7 mouse cellular contexts compared by ENCODE assay signal in the genomic region with DNA sequence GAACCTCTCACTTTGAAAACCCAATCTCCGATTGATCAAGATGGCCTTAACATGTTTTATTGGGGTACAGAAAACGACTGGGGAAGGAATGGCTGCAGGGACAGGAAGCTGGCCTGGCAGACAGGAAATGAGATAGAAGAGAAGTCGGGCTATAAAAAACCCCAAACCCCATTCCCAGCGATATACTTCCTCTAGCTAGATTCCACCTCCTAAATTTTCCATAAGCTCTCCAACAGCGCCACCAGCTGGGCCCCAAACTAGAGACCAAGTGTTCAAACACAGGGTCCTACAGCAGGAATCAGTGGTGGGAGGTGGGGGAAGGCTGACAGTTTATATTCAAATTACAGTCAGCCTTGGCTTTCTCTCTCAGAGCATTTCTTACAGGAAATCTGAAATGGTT. TPM values are rescaled to one million over a fixed set of nuclear protein-coding genes. Genes with fewer than 3 reads are reported as not detected.
A peak's percentile ranks its signal among the peaks of the same experiment; 100 is the strongest.
DNase-seq lines count a peak whose midpoint lies in the region; ATAC-seq and TF ChIP-seq lines count a peak whose summit lies in the region.

No protein-coding gene starts in this region.

- H3K36me3 ChIP-seq in ES-Bruce4 (ENCODE audit: control insufficient read depth, insufficient read depth, low read length, poor library complexity, severe bottlenecking), result no peaks in the 10 kb centered on the region
- H3K36me3 ChIP-seq in heart, postnatal 0 days (replicated peaks; ENCODE audit: control insufficient read depth, insufficient read depth, low read length), result no peaks in the 10 kb centered on the region

- no peak for ATAC-seq in heart, postnatal 0 days (ENCODE audit: insufficient read depth, low read depth)

- H3K4me1 ChIP-seq in ES-Bruce4 (ENCODE audit: control insufficient read depth, insufficient read depth, low read length), result no peaks in the 10 kb centered on the region
- no peaks in the 10 kb centered on the region for H3K4me1 ChIP-seq in heart, postnatal 0 days (ENCODE audit: control insufficient read depth, insufficient read depth)

- H3K9ac ChIP-seq in ES-Bruce4 (ENCODE audit: low read depth, poor library complexity, severe bottlenecking), result no peak overlapping the region
- H3K9ac ChIP-seq in heart, postnatal 0 days (replicated peaks; ENCODE audit: low read depth, low read length), result no peak overlapping the region

- no peak overlapping the region for H3K27ac ChIP-seq in left cerebral cortex, adult 2 months
- H3K27ac ChIP-seq in ES-Bruce4 (ENCODE audit: insufficient read depth, low read length), result no peak overlapping the region
- H3K27ac ChIP-seq in heart, postnatal 0 days (ENCODE audit: low read depth), result no peak overlapping the region

- H3K4me2 ChIP-seq in heart, postnatal 0 days (ENCODE audit: low read depth, low read length), result no peak overlapping the region

- H3K27me3 ChIP-seq in ES-Bruce4 (ENCODE audit: control insufficient read depth, insufficient read depth, low read length, poor library complexity, severe bottlenecking), result no peaks in the 10 kb centered on the region
- no peaks in the 10 kb centered on the region for H3K27me3 ChIP-seq in heart, postnatal 0 days (ENCODE audit: control insufficient read depth, insufficient read depth, low read length)

- H3K9me3 ChIP-seq in ES-Bruce4 (replicated peaks; ENCODE audit: control insufficient read depth, insufficient read depth, low read length, poor library complexity, severe bottlenecking), result no peaks in the 10 kb centered on the region
- H3K9me3 ChIP-seq in heart, postnatal 0 days (replicated peaks; ENCODE audit: control insufficient read depth, low read length), result no peaks in the 10 kb centered on the region

- no peak for TF ChIP-seq POLR2A in ES-Bruce4 (IDR thresholded peaks at IDR 0.05; ENCODE audit: insufficient read depth, low read length)

- DNase-seq in left cerebral cortex, adult 2 months (ENCODE audit: extremely low spot score in 1 of 2, low spot score in 2 of 2), result peak; percentile 13 to 14
- no peak for DNase-seq in left cerebral cortex, adult 11 months (ENCODE audit: low spot score)
- DNase-seq in adrenal gland, adult 2 months, result peak; percentile 68
- no peak for DNase-seq in heart, postnatal 0 days (ENCODE audit: low spot score)
- DNase-seq in lung, postnatal 25 days (ENCODE audit: low spot score), result peak; percentile 34
- DNase-seq in cerebellum, adult 9-11 months, result no peak

- intact Hi-C loops in left cerebral cortex, adult 2 months (cut with DNase I), result no loop called here

- 25% methylated on average over 5 of the region's 5 CpGs for WGBS in heart, postnatal 0 days

- no peak overlapping the region for H3K4me3 ChIP-seq in left cerebral cortex, adult 2 months
- H3K4me3 ChIP-seq in ES-Bruce4 (ENCODE audit: low read depth, low read length), result no peak overlapping the region
- H3K4me3 ChIP-seq in heart, postnatal 0 days (ENCODE audit: low read depth, low read length), result no peak overlapping the region

- TF ChIP-seq CTCF in left cerebral cortex, adult 2 months (IDR thresholded peaks at IDR 0.05), result peak; percentile 33
- TF ChIP-seq CTCF in ES-Bruce4 (IDR thresholded peaks at IDR 0.05; ENCODE audit: low read depth, low read length), result peak; percentile 19
- peak; percentile 17; the same call in 1 of the 2 replicates for TF ChIP-seq CTCF in heart, postnatal 0 days (IDR thresholded peaks at IDR 0.05; ENCODE audit: low read depth)

- TF ChIP-seq EP300 in ES-Bruce4 (IDR thresholded peaks at IDR 0.05; ENCODE audit: insufficient read depth, low read depth, low read length), result no peak
- TF ChIP-seq EP300 in heart, postnatal 0 days (IDR thresholded peaks at IDR 0.05; ENCODE audit: low read depth), result no peak

RNA-seq across cellular contexts. Expression of gene Tmem26, which starts 35.8 kb away (rescaled TPM):
- under 1 TPM; 0.20 to 0.47 TPM for total RNA-seq in left cerebral cortex, adult 2 months (2021)
- polyA plus RNA-seq in ES-Bruce4 (2011; ENCODE audit: insufficient read depth, insufficient read length, low read depth, missing spikeins), result not detected in 2 replicates
- 1 to 10 TPM; 3.7 to 6.9 TPM for total RNA-seq in adrenal gland, adult 2 months (2021)
- 2.8 and 3.2 TPM in 2 replicates for polyA plus RNA-seq in adrenal gland, adult 2 months (2012; rRNA removed)
- total RNA-seq in heart, postnatal 0 days (2014; rRNA removed; ENCODE audit: low replicate concordance), result 0.23 and 1.8 TPM in 2 replicates
- polyA plus RNA-seq in heart, postnatal 0 days (2015; fragmentation: Nextera tagmentation; extraction: Ambion mirVana), result 0.82 TPM in 2 replicates

Comparison
In these comparisons a context has a peak if more than half of its experiments do, and no peak if none do; other contexts are left out.
1. DNase-seq: peak in left cerebral cortex, adult 2 months (2 of 2), adrenal gland, adult 2 months (single experiment) and lung, postnatal 25 days (single experiment); none in left cerebral cortex, adult 11 months (single experiment), heart, postnatal 0 days (single experiment) and cerebellum, adult 9-11 months (single experiment).
2. Peak in every context shown above with its lines, with median percentiles within 50 percentile points of each other: CTCF ChIP-seq.